Mouse (Mus musculus): ENCODE measurements around the gene Limd1. TPM values are rescaled to one million over a fixed set of nuclear protein-coding genes. Genes with fewer than 3 reads are reported as not detected.
A peak's percentile ranks its signal among the peaks of the same experiment; 100 is the strongest.
"Not testable (repeated sequence)": the region's sequence is repeated elsewhere in the genome, so short reads cannot be mapped to it uniquely, and the experiment has no call there.

Gene Limd1
- total RNA-seq (2021) = 1 to 10 TPM; 6.9 to 7.8 TPM
- long read RNA-seq, full-length matches to known transcripts = 7 of 24 reads
- long read RNA-seq, partial matches to known transcripts = 0 of 24 reads
- long read RNA-seq, other reads (novel, unspliced or antisense) = 17 of 24 reads

- DNase-seq (ENCODE audit: low spot score in 2 of 2) = peak; percentile 5 to 30
Observed at GRCm38 (mm10) chr9:123478586-123479195, at the start of gene Limd1. Gene Limd1, plus strand, starts transcription at chr9:123478706.

- no peak for DNase-seq (ENCODE audit: low spot score in 2 of 2)
Observed at GRCm38 (mm10) chr9:123429863-123430262, 48.6 kb upstream of the Limd1 start.

GRCm38 (mm10) chr9:123430973-123431372 is 47.5 kb upstream of the Limd1 start:
- DNase-seq (ENCODE audit: low spot score in 2 of 2) = peak in 1 of 2 experiments; percentile 26

DNA sequence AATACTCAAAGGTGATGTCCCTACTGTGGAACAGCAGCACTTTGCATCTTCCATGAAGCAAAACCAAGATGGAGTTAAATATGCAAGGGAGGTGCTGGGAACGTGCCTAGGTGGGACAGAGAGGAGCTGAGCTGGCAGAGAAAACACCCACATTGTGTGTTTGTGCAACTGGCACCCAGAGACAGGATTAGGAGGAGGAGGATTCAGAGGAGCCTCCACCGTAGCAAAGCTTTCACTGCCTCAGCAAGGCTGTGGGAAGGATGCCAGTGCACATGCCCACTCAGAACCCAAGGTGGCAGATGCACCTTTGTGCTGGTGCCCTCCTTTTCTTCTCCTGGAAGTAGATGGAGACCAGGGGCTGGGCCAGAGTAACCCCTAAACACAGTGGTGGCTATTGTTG is 40.3 kb upstream of the Limd1 start:
- peak; percentile 15 to 19 for DNase-seq (ENCODE audit: low spot score in 2 of 2)

DNA sequence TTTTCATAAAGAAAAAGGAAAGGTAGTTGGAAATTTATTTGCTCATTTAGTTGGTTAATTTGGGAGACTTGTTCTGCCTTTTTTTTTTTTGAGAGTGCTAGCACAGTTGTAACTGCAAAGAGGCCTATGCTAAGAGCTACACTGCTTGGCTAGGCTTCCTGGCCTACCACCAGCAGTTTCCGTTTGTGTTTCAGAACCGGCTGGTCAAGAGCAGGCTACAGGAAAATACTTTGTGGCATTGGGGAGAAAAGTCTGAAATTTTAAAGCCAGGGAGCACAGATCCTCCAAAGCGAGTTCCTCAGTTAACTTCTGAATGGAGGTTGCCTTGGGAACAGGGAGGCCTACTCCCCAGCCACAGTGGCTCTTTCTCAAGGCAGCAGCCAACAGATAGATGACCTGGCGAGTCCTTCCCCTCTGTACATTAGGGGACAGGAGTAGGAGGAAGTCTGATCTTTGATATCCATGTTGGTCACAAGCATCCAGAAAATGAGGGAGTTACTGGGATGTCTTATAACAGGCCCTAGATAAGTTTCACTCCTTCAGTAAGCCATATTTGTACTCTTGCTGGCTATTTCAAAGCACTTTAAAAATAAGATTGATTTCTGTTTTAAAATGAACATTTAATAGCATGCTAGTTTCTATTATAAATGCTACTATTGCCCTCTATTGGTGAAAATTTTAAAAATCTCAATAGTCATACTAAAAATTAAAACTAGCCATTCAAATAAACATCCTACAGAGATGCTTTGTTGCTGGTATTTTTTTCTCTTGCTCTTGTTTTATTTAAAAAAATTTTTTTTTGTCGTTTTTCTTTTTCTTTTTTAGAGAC is 38.1 kb upstream of the Limd1 start:
- no peak for DNase-seq (ENCODE audit: low spot score in 2 of 2)

DNA sequence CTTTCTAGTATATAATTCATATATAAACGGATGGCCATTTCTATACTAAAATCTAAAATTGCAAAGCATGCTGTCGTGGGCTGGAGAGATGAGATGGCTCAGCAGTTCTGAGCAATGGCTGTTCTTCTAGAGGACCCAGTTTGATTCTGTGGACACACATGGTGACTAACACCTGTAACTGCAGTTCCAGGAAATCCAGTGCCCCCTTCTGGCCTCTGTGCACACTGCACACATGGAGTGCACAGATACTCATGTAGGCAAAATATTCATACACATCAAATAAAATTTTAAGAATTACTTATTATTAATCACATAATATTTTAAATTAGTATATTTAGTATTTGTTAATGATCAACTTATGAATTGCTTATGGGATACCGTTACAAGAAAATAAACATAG is 31.4 kb upstream of the Limd1 start:
- DNase-seq (ENCODE audit: low spot score in 2 of 2) = not testable (repeated sequence)

DNA sequence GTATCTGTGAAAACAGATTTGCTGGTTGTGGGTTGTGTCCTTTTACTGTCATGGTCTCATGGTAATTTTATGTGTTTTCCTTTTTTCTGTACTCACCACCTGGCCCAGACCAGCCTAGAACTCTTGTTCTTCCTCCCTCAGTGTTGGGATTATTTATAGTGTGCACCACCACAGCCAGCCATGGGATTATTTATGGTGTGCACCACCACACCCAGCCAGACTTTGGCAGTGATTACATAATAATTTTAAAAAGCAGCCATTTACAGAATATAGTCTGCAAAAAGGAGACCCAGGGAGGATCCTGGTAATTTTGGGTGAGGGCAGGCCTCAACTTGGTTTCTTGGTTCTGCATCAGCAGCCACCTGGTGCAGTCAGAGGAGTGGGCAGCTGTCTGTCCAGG is 29.9 kb upstream of the Limd1 start:
- DNase-seq (ENCODE audit: low spot score in 2 of 2) = no peak

DNA sequence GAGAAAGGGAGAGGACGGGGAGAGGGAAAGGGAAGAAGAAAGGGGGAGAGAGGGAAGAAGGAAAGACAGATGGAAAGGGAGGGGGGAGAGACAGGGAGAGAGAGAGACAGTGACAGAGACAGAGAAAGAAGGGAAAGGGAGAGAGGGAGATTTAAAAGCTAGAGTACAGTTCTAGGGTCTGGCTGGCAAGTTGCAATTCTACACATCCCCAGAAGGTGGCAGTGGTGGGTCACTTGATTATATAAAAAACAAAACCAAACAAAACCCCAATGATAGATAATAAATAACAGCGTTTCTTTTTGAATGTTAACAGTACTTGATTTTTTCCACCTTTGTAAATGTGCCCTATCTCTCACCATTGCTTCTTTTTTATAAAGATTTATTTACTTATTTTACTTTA is 28.3 kb upstream of the Limd1 start:
- peak in 1 of 2 experiments; percentile 76 for DNase-seq (ENCODE audit: low spot score in 2 of 2)

DNA sequence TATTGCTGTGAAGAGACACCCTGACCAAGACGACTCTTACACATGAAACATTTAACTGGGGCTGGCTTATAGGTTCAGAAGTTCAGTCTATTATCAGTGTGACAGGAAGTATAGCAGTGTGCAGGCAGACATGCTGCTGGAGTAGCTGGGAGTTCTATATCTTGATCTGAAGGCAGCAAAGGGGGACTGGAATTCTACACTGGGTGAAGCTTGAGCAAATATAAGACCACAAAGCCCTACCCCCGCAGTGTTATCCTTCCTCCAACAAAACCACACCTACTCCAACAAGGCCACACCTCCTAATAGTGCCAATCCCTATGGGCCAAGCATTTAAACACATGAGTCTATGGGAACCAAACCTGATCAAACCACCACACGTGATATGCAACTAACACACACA is 26.7 kb upstream of the Limd1 start:
- no peak for DNase-seq (ENCODE audit: low spot score in 2 of 2)

DNA sequence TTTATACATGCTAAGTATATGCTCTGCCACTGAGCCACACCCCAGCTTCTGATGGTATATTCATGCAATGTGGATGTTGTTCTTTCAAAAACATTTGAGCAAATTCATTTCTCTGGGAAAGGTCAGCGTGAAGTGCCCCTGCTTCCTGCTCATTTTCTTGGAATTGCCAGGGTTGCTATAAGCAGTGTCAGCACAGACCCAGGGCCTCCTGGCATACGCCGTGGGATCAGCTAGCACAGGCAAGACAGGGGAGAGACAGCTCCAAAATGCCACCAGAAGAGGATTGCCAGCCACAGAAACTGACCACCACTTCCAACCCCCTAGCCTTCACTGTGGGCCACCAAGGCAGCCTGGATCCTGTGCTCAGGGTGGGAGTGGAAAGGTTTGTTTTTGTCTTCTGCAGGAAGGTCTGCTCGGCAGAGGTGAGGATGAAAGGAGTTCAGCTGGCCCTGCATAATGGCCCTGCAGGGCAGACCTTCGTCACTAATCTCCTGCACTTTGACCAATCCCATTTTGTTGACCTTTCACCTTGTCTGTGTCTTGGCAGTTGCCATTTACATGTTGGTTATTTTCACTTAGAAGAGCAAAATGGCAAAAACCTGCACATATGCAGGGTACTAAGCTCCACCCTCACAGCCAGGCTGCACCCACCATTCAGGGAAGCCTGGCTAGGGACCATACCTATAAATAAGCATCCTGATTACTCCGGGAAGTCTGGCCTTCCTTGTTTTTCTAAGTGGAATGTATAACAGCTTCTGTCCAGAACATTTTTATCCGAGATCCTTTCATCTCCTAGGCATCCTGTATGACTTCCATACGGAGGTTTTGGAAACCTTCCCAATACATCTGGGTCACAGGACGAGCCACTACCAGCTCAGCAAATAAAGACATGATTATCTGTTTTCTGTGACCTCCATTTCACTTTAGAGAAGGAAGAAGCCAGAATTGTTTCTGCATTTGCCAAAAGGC is 21.6 kb upstream of the Limd1 start:
- no peak for DNase-seq (ENCODE audit: low spot score in 2 of 2)

- DNase-seq (ENCODE audit: low spot score in 2 of 2) = no peak
Observed at GRCm38 (mm10) chr9:123457603-123458002, 20.9 kb upstream of the Limd1 start.

- DNase-seq (ENCODE audit: low spot score in 2 of 2) = peak in 1 of 2 experiments; percentile 46
Observed at GRCm38 (mm10) chr9:123467141-123467620, 11.3 kb upstream of the Limd1 start.

- no peak for DNase-seq (ENCODE audit: low spot score in 2 of 2)
Observed at GRCm38 (mm10) chr9:123468406-123469085, 10.0 kb upstream of the Limd1 start.

GRCm38 (mm10) chr9:123469087-123469486 is 9.4 kb upstream of the Limd1 start:
- no peak for DNase-seq (ENCODE audit: low spot score in 2 of 2)

DNA sequence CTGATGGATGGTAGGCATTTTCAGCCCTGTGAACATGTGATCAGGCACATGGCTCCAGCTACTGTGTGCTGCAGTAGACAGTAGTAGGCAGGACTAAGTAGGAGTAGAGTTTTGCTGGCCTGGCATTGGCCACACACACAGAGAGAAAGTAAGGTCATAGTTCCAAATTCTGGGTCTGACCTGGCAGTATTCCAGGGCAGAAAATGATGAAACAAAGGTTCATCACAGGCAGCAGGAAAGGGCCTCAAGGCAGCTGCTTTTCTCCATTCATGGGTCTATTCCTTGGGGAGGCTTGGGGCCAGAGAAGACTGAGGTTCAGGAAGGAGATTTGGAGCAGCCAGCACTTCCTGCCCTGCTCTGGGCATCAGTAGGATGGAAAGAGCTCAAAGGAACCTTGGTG is 5.1 kb upstream of the Limd1 start:
- DNase-seq (ENCODE audit: low spot score in 2 of 2) = no peak

DNA sequence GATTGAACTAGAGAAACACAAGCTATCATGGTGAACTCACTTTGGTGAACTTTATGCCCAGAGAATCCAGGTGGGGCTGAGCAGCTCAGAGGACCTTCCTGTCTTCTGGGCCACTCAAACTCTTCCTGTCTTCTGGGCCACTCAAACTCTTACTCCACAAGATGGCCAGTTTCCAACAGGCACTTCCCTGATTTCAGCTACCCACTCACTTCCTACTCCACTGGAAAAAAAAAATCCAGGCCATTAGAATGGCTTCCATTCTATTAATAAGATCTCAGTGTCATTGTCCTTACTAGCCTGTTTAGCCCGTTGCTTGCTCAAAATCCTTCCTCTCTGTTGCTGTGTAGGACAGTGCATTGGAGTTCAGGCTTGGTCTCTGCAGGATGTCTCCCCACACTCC is 2.9 kb upstream of the Limd1 start:
- no peak for DNase-seq (ENCODE audit: low spot score in 2 of 2)

- DNase-seq (ENCODE audit: low spot score in 2 of 2) = peak; percentile 5 to 29
Observed at GRCm38 (mm10) chr9:123478031-123478585, 398 bp upstream of the Limd1 start.

GRCm38 (mm10) chr9:123479196-123479669 is 727 bp downstream of the Limd1 start:
- no peak for DNase-seq (ENCODE audit: low spot score in 2 of 2)

GRCm38 (mm10) chr9:123479876-123480252 is 1.4 kb downstream of the Limd1 start:
- DNase-seq (ENCODE audit: low spot score in 2 of 2) = no peak

GRCm38 (mm10) chr9:123480253-123480921 is 1.9 kb downstream of the Limd1 start:
- no peak for DNase-seq (ENCODE audit: low spot score in 2 of 2)
